Mouse (Mus musculus) layer of hippocampus, postnatal 25 days (tissue): ENCODE data around the gene Fbxo42. TPM values are rescaled to one million over a fixed set of nuclear protein-coding genes. Genes with fewer than 3 reads are reported as not detected.
A peak's percentile ranks its signal among the peaks of the same experiment; 100 is the strongest.

Experiments
- DNase-seq, 2 experiments: peaks; one replicate each; pipeline ENCODE4 v3.0.0; 2022; ENCODE audit warnings: mixed read lengths in 2 of 2, low spot score in 1 of 2; ENCODE audit errors: extremely low spot score in 1 of 2
- total RNA-seq, 2 experiments: library from RNA; stranded (reverse); gene quantifications; 2 replicates each; pipeline ENCODE4 v1.2.3; 2021

Gene Fbxo42
- total RNA-seq, 2 experiments from 2014 or later: 25.2 to 25.8 TPM

DNA sequence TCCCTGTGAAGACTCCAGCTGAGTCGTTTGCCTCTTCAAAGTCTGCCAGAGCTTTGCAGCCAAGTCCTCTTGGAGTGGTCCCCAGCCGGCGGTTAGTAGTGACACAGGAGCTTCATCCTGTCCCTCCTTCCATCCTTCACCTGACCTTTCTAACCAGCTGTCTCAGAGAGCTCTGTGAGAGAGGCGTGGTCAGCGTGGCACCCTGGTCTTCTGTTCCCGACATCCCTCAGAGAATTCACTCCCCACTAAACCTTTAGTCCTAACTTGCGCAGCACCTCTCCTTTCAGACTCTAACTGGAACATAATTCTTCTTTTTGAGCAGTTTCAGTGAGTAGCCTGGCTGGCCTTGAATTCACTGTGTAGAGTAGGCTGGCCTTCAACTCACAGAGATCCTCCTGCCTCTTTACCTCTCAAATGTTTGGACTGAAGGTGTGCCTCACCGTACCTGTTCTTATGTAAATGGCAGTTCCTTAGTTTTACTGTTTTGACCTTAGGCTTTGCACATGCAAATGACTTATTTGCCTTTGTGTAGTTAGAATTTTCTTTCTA is 18.1 kb downstream of the Fbxo42 start:
- no peak for DNase-seq

DNA sequence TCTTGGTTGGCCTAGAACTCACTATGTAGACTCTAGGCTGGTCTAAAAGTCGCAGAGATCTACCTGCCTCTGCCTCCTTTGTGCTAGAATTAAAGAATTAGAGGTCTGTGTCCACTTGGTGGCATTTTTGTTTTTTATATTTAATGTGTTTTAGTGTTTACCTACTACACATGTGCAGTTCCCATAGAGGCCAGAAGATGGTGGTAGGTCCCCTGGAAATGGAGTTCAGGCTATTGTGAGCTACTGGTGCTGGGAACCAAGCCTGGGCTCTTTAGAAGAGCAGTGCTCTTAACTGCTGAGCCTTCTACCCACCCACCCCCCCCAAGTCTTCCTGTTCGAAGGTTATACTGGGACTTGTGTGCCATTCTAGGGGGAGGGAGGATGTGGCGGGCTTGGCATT is 19.4 kb downstream of the Fbxo42 start:
- DNase-seq: no peak

DNA sequence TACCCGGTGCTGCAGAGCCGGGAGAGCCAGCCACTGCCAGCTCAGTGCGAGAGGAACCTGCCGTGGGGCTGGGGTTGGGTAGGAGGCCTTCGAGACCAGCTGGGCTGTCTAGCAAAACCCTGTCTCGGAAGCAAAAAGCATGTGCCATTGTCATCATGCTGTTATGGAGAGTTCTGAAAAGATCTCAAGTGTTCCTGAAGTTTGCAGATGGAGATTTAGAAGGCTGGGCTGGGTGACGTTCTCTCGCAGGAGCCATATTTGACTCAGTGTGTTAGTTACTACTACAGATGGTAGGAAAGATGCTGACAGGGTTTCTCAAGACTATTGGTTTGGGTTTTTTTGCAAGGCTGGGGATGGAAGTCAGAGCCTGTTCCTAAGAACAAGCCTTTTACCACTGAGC is 24.4 kb downstream of the Fbxo42 start:
- no peak for DNase-seq

DNA sequence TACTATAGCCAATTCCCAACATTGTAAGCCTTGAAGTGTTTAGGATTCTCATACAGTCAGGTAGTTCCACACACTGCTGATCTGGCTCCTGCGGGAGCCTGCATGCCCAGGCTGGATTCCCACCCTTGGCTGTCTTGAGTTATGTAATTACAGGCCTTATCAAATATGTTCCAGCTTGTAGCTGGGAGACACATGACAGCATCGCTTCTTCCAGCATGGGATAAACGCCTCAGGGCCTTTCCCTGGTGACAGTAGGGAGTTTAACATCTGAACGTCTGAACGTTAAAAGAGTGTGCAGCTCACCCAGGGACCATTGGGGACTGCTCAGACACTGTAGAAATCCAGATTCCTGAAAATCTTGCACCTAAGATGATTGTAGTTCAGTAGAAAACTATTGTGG is 28.1 kb downstream of the Fbxo42 start:
- DNase-seq: no peak

DNA sequence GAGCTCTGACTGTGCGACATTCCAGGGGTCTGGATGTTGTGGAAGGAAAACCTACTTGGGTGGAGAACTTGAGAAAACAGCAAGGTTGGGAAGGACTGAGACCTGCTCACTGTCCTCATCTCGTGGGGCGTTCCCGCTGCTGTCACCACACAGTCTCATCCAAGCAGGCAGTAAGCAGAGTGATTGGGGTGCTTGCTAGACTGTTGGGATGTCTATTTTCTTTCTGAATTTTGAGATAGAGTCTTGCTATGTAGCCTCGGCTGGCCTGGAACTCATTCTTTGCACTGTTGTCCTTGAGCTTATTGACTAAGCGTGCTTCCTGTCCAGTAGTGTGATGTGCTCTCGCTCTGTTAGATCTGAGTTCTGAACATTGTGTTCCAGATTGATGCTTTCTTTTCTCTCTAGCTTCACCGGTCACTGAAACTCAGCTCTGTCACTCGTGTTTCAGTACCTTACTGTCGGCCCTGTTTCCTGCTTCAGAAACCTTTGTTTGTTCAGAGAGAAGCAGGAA is 28.7 kb downstream of the Fbxo42 start:
- no peak for DNase-seq

DNA sequence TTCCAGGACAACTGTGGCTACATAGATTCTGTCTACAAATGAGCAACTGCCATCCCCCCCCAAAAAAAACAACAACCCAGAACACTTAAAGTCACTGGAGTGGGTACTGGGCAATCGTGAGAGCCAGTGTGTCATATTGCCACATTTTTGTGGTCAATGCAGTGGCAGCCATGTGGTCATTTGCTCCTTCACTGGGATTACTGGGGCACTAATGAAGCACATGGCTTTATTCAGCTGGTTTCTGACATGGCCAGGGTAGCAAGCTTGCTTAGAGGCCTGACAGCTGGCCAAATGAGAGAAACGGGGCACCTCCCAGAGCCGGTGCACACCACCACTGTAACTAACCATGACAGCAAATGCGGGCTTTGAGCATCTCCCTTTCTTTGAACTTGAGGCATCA is 30.8 kb downstream of the Fbxo42 start:
- DNase-seq: no peak

DNA sequence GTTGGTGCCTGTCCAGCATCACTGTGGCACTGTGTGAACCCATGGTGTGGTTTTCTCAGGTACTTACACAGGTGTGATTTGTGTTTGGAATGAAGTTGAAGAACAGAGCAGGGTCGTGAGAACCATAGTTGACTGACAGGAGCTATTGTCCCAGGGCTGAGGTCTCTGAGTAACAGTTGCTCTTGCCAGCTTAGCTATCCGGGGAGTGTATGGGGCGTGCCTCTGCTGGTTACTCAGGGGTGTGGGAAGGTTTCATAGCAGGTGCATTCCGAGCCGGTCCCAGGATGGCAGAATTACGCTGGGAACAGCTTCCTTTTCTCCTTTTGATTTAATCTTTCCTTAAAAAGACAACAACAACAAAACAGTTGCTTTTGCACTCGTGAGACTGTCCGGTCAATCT is 33.1 kb downstream of the Fbxo42 start:
- DNase-seq: no peak

DNA sequence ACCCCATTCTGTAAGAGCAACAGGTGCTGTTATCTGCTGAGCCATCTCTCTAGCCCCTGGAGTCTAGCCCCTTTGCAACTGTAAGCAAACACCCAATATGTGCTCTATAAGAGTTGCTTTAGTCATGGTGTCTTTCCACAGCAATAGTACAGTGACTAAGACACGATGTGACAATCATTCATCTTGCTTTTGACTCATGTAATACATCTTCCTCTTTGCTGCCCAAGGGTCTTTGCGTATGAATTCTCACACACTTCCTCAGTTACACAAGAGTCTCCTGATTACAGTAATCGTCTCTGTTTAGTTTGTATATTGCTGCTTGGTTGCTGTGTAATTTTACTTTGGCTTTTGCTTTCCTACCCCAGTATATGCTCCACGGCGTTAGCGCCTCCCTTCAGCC is 34.3 kb downstream of the Fbxo42 start:
- DNase-seq: no peak

DNA sequence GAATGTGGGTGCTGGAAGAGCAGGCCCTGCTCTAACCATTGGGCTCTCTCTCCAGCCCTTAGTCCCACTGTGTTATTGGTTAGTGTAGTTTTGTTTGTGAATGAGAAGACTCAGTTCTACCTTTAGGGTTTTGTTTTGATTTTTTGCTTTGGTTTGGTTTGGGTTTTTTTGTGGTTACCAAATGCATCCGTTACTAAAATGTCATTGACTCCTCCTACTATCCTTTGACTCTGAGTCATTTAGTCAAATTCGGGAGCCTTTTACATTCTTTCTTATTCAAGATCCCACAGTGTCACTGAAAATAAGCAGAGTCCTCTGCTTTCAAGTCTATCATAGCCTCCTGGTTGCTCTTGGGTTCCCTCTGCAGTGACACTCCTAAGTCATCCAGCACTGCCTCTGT is 36.2 kb downstream of the Fbxo42 start:
- no peak for DNase-seq

DNA sequence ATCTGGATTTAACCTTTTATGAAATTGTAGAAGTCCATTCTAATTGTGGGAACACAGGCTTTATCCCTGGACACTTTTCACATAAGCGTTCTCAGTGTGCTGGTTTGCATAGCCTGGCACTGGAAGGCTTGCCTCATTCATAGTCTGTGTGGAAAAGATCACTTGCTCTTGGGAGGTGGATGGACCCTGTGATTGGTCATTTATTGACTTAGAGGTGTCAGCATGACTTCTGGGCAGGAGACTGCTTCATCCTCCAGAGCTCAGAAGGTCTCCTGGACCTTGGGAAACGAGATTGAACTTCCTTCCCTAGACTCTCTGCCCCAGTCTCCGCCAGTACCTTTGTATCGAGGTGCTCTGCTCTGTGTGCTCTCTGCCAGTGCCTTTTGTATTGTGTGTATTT is 36.7 kb downstream of the Fbxo42 start:
- DNase-seq: no peak

DNA sequence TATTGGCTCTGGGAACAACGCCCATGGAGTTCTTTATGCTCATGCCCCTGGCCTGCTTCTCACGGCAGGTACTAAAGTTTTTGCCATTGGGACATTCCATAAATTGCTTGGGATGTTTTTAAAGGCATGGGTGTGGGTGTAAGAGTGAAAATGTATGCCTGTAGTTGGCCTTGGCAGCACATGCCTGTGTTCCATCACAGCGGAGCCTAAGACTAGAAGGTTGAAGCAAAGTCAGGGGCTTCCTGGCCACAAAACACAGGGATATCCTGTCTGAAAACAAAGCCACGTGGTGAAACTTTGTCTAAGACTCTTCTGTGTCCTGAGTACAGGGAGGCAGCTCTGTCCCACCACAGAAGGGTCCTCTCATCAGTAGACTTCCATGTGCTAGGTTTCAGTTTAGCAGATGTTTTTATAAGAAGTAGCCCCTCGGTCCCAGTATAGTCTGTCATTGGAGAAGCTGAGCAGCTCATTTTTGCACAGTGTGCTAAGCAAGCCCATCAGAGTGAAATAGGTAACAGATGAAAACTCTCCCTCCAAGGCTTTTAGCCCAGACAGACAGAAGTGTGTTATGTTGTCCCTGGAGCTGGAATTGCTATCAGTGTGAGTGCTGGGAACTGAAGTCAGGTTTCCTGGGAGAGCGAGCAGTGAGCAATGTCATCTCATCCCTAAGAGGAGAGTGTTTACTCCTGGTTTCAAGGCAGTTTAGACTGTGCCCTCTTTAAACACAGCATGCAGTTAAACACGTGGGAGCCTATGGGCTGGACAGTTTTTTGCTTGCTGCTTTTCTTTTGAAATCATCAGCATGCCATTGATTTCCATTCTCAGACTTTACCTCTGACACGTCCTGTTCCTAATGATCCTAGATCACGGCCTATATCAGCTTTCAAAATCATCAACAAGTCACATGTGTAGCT is 39.5 kb downstream of the Fbxo42 start:
- DNase-seq: no peak

DNA sequence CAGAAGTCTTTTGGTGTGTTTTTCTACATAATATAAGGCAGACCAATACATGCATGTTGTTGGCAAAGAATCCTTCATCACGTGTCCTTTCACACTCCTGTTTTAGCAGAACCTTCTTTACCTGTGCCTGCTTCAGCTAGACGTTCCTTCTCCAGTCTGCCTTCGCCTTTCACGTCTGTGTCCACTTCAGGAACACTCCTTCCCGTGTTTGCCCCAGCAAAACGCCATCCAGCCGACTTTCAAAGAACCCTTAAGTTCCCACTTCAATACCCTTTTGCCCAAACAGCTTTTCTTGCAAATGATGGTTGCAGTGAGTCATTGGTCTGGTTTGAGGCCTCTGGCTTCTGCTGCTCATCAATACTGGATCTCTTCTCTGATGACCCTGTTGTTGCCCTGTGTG is 43.6 kb downstream of the Fbxo42 start:
- no peak for DNase-seq

DNA sequence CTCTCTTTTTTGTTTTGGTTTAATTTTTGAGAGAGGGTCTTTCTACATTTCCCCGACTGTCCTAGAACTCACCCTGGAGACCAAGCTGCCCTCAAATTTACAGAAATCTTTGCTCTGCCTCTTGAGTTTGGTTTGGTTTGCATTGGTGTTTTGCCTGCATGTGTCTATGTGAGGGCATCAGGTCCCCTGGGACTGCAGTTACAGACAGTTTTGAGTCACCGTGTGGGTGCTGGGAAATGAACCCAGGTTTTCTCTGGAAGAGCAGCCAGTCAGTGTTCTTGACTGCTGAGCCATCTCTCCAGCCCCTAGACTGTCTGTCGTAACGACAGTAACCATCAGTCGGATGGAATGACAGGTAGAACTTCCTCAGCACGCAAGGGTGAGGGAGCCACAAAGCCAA is 46.8 kb downstream of the Fbxo42 start:
- DNase-seq: no peak

DNA sequence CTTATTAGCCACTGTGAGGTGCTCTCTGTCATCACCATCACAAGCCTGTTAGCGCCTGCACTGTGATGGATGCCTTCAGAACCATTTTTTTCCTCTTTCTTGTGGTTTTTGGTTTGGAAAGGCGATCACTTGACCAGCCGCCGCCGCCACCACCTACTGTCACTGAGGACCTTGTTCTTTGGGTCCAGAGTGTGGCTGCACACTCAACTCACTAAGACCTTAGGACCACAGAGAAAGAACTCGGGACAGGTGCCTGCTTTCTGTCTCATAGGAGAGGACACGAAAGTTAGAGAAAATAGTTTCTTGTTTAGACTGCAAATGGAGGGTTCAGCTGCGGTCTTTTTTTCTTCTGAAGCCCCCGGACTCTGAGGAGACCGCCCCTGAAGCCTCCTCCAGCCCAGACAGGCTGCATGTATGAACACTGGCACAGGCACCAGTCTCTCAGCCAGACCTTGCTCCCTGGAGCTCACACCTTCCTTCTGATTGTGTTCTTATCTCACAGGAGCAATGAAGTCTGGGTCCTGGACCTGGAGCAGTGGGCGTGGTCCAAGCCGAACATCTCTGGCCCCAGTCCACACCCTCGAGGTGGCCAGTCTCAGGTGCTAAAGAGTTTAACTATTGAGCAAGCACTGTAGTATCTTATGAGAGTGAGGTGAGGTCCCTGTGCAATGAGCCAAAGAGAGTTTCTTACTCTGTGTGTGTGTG is 49.4 kb downstream of the Fbxo42 start:
- no peak for DNase-seq

DNA sequence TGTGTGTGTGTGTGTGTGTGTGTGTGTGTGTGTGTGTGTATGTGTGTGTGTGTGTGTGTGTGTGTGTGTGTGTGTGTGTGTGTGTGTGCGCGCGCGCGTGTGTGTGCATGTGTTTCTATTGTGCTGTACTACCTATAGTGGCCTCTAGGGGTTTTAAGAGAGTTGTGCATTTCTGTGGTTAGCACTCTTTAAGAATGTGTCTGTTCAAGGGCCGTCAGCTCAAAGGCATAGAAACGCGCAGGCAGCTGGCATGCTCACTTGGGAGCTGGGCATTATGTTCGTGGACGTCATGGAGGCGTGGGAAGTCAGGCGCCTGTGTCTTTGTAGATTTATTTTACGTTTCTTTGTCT is 49.9 kb downstream of the Fbxo42 start:
- no peak for DNase-seq

DNA sequence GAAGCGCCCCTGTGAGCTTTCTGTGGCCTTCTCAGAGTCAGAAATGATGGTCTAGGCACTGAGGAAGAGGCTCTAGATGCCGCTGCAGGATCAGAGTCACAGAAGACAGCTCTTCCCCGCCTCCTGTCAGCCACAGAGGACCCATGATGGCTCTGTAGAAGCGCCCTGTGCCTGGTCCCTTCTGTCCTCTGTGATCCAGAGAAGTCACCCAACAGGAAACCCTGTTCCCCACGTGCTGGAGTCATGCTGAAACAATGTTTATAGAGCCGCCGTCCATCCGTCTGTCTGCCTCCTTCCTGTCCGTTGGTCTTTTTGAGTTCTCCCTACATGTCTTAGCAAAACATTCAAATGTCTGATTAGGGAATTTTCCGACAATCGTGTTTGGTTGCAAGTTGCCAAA is 53.2 kb downstream of the Fbxo42 start:
- DNase-seq: no peak

DNA sequence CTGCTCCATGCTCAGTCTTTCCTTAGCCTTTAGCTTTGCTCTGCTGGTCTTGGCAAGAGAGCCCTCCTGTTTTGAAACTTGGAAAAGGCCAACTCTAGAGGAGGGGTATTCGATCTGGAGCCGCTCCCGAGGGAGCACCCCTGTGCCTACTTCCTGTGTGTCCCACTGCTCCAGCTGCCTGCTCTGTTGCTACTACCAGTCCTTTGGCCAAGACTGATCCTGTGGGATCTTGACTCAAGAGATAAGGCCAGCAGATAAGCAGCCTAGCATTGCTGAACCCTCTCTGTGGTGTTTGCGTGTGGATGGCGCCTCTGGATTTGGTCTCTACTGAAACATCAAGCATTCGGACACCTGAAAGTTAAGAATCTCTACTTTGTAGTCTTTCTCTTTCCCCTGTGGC is 54.5 kb downstream of the Fbxo42 start:
- no peak for DNase-seq

DNA sequence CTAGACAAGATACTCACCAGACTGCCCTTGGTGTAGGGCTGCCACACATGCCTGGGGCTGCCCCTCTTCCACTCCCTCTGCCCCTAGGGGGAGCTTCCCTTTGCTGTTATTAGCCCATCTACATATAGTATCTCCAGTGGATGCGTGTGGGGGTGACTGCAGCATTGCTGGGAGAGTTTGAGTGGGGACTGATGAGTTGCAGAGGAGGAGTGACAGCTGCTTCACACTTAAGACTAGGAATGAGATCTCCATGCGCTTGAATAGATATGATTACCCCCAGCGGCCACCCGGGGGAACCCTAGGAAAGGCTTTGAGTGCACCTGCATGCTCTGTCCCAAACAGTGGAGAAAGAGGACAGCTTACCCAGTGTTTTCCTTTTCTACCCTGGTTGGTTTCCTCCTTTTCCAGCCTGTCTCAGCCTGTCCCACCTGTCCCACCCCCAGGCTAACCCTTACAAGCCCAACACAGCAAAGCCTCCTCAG is 56.9 kb downstream of the Fbxo42 start:
- peak; percentile 34 to 59 for DNase-seq

DNA sequence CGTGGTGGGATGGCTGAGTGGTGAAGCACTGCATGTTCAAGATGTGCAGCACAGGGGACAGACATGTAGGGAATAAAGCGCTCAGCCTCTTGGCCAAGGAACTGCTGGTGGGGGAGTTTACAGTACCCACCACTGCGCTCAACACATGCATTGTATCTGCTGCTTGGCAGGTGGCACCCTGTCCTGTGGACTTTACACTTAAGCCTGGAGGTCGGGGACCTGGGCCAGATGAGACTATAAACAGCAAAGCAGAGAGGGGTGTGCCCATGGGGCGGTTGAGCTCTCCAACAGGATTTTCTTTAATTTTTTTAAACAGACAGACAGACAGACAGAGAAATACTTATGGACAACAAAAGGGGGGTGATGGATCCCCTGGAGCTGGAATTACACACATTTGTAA is 59.4 kb downstream of the Fbxo42 start:
- DNase-seq: no peak

DNA sequence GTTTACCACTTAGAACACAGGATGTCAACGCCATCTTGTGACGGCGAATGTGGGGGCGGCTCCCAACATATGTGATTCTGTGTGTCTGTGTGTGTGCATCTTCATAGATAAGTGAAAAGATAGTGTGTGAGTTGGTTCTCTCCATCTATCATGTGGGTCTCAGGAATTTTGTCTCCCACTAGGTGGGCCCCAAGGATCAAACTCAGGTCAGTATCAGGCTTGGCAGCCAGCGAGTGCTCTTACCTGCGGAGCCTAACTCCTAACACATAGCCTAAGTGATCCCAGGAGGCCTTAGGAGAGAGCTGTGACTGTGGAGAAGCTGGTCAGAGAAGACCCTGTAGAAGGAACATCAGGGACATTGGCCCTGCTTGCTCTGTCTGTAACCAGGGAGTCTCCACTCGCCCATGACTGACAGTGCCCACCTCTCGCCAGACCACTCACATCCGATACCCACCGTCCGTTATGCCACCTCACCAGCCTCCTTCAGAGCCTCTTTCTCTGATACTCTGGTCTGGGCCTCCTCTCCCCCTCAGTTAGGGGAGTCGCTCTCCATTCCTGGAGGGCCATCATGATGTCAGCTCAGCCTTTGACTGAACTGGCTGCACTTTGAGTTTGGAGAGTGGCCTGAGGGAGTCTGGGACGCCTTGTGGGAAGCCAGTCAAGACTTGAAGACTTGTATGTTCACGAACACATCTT is 63.0 kb downstream of the Fbxo42 start:
- DNase-seq: no peak

DNA sequence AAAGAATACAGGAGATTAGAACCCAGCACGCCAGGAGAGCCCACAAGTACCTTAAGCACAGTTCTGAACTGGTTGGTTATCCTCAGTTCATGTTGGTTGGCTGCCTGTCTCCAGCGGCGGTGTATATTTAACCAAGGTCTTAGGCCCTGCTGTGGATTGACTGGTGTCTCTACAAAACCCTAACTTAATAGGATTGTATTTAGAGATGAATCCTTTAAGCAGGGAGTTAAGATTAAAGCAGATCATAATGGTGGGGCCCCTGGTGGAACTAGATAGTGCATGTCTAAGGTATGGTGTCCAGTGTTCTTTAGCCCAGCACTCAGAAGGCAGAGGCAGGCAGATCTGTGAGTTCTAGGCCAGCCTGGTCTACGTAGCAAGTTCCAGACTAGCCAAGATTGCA is 63.9 kb downstream of the Fbxo42 start:
- no peak for DNase-seq
